Mouse (Mus musculus): ENCODE results near the gene Olfr937.

Olfr937 gene

DNA sequence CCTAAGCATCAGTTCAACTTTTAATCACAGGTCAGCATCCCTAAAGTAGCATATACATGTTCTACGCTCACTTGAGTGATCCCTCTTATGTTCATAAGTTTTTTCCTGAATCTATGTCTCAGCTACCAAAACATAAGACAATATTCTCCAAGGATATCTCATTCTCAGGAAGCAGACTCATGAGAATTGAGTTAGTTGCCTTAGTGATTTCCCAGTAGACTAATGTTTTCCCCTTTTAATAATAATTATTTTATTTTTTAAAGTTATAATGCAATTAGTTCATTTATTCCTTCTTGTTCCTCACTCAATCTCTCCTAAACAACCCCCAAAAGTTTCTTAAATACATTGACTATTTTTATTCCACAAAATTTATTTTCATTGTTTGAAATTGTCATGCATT, at the start of gene Olfr937:
Olfr937 (minus strand) TSS at position 101 of the 400 bp plus-strand sequence.
- no peak for DNase-seq

DNA sequence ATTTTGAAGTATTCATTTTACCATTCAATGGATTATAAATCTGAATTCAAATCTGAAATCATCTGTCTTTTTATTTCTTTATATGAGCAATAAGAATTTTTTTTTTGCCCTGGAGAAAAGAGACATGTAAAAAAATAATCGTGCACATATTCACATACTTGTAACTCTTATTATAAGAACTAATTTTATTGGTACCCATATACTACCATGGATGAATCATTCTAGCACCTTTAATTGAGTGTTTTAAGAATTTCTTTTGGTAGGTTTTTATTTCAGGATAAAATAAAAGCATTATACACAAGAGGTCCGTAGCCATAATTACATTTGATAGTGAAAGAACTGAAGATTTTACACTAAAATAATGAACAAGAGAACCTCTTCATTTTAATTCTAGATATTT, 14.0 kb upstream of the Olfr937 start, which contains the start of gene Olfr938:
Olfr938 (minus strand) TSS at position 101 of the 400 bp plus-strand sequence.
- no peak for DNase-seq

DNA sequence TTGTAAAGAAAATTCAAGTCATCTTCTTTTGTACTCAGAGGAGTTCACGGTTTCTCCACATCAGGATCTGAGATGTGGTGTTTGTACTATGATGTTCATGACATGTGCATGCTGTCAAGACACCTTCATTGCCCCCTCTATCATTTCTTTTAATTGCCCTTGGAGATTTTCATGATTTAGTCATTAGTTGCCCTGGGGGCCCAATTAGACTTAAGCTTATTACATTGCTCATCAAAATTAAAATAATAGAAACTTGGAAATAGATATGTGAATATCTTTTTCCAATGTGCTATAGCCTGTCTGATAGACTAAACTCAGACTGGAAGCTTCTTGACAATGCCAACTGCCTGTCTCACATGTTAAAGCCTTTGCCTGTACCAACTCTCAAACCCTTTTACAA, 41.5 kb downstream of the Olfr937 start, which contains the start of gene Olfr146:
Olfr146 (minus strand) TSS at position 101 of the 400 bp plus-strand sequence.
- DNase-seq, result no peak
